ENCODE assay signal across 9 mouse cellular contexts in the genomic region with DNA sequence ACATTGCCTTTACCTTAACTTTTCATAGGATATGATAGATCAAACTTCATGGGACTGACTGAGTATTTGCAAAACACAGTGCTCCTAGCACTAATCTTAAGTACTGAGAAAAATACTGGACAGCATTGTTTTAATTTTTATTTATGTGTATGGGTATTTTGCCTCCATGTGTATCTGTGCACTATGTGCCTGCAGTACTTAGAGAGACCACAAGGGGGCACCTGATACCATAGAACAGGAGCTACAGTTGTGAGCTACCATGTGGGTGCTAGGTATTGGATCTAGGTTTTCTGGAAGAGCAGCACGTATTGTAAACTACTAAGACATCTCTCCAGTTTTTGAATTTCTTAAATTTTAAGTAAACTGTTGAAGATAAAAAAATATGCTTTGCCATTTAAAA.
A peak's percentile ranks its signal among the peaks of the same experiment; 100 is the strongest.
DNase-seq lines count a peak whose midpoint lies in the region; ATAC-seq lines count a peak whose summit lies in the region.
"Had no signal": no experiment of that assay in that cellular context is flagged by ENCODE, and none has a peak within 500 bp of the region (broad histone marks: within the 10 kb centered on the region; RNA-seq: fewer than 3 reads in every experiment).

No protein-coding gene starts in this region.

- H3K4me3 ChIP-seq in kidney, embryonic 15.5 days (replicated peaks), result no peak overlapping the region
- H3K4me3 ChIP-seq: liver, embryonic 15.5 days had no signal

- H3K9ac ChIP-seq in kidney, embryonic 15.5 days, result no peak overlapping the region
- H3K9ac ChIP-seq: liver, embryonic 15.5 days had no signal

- WGBS in kidney, embryonic 15.5 days, result 91% methylated on average over 1 of the region's 1 CpGs

- no peak overlapping the region for H3K4me2 ChIP-seq in kidney, embryonic 15.5 days
- H3K4me2 ChIP-seq: liver, embryonic 15.5 days had no signal

- no peak overlapping the region for H3K27ac ChIP-seq in kidney, embryonic 15.5 days
- H3K27ac ChIP-seq: liver, embryonic 15.5 days had no signal

- no peak for ATAC-seq in kidney, embryonic 15.5 days (replicated peaks; ENCODE audit: low FRiP score)
- ATAC-seq in cerebellum, adult (ENCODE audit: insufficient number of reproducible peaks, low FRiP score, low TSS enrichment), result no peak

- DNase-seq in adrenal gland, postnatal 10 days, result peak; percentile 31
- no peak for DNase-seq in adrenal gland, adult 2 months
- DNase-seq in kidney, adult 8-10 months, result peak; percentile 2 to 24
- peak; percentile 22 for DNase-seq in NIH3T3 (ENCODE audit: low read depth)
- DNase-seq in kidney, postnatal 36 days, result peak; percentile 20 to 53
- DNase-seq in testis, postnatal 10 days (ENCODE audit: low spot score), result peak; percentile 41

- H3K27me3 ChIP-seq in kidney, embryonic 15.5 days, result no peaks in the 10 kb centered on the region
- H3K27me3 ChIP-seq: liver, embryonic 15.5 days had no signal

- no peaks in the 10 kb centered on the region for H3K36me3 ChIP-seq in kidney, embryonic 15.5 days
- H3K36me3 ChIP-seq: liver, embryonic 15.5 days had no signal

- H3K9me3 ChIP-seq in kidney, embryonic 15.5 days (replicated peaks), result no peaks in the 10 kb centered on the region
- H3K9me3 ChIP-seq: liver, embryonic 15.5 days had no signal

- no peaks in the 10 kb centered on the region for H3K4me1 ChIP-seq in kidney, embryonic 15.5 days
- H3K4me1 ChIP-seq: liver, embryonic 15.5 days had no signal
